Mouse (Mus musculus) right cerebral cortex, postnatal 25 days (tissue): ENCODE data around the gene Ispd.

Experiments
- DNase-seq: peaks from one replicate; pipeline ENCODE4 v3.0.0; 2022

Ispd gene

DNA sequence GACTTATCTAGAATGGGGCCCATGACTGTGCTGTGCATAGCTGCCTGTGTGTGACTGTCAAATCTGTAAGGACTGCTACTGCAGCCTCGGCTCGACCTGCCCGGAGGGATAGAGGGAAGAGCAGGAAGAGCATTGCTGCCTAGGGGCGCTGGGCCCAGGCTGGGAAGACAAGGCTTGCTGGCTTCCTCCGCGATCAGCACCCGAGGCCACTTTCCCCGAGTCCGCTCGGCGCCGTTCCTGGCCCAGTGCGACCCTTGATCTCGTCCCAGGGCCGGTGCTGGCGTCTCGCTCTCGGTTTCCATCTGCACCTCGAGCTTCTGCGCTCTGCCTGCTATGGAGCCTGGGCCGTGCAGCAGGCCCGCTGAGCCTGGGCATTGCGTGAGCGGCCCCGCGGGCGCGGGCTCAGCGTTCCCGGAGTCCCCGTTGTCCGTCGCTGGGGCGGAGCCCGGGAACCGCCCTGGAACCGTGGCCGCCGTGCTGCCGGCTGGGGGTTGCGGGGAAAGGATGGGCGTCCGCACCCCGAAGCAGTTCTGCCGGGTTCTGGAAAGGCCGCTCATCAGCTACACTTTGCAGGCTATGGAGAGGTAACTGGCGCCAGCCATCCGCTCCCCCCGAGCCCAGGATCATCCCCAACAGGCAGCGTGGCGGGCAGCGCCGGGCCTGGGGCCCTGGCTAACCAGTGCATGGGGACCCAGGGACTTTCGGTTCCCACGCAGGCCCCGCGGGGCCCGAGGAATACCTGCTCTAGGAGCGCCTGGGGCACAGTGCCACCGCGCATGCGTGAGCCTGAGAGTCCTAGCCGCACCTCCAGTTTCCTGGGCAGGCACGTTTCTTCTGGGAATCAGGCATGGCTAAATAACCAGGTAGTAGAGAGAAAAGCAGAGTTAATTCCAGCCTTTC, at the start of gene Ispd, which contains the start of gene D630036H23Rik:
Gene Ispd (plus strand): TSS at position 10 of the 900 bp plus-strand sequence.
Gene D630036H23Rik (minus strand): TSS at position 741 of the 900 bp plus-strand sequence.
- DNase-seq: peak; percentile 89

- no peak for DNase-seq
Observed at GRCm38 (mm10) chr12:36332676-36333075, 48.6 kb upstream of the Ispd start.

- DNase-seq: peak; percentile 19
Observed at GRCm38 (mm10) chr12:36333837-36334281, 47.4 kb upstream of the Ispd start.

- no peak for DNase-seq
Observed at GRCm38 (mm10) chr12:36344131-36344530, 37.1 kb upstream of the Ispd start.

DNA sequence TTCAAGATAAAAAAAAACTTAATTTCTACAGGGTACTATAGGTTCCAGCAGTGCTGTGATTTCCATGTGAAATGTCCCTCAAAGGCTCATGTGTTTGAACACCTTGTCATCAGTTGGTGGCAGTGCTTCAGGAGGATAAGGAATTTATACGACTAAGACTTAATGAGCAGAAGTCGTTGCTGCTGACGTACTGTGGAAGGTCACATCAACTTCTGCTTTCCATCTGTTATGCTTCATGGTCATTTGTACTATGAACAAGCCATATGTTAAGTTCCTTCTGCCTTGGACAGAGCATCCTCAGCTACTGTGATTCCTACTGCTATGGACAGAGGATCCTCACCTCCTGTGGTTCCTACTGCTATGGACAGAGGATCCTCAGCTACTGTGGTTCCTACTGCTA, 21.2 kb upstream of the Ispd start:
- no peak for DNase-seq

DNA sequence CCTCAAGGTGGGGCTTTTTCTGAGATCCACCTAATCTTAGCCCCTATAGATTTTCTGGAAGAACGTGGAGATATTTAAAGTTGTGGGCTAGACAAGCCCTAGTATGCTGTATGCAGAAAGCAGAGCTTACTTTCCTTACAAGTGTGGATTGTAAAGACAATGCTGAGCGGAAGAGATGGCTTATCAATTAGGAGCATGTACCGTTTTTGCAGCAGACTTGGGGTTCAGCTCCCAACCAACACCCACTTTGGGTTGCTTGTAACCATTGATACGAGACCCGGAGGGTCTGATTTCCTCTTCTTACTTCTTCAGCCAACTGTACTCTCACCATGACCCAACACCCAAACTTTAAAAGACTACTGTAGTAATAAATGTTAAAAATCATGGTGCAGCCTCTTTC, 20.6 kb upstream of the Ispd start:
- DNase-seq: no peak

DNA sequence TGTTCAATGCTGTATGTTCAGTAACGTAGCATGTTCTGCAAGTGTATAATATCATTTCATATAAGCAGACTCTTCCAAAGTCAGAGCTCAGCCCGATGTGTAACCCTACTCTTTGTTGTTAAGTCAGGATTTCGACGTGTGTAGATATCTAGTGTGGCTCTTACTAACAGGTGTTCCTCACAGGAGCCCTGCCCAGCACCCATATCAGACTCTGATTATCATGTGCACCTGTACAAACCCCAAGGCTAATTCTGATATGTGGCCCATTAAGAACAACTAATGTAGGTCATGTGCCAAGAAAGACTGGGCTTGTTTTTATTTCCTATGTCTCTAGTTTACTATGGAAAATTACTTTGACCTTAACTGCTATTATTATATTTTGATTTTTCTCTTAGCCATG, 17.2 kb upstream of the Ispd start:
- no peak for DNase-seq

- no peak for DNase-seq
Observed at GRCm38 (mm10) chr12:36373237-36373998, 7.8 kb upstream of the Ispd start.

DNA sequence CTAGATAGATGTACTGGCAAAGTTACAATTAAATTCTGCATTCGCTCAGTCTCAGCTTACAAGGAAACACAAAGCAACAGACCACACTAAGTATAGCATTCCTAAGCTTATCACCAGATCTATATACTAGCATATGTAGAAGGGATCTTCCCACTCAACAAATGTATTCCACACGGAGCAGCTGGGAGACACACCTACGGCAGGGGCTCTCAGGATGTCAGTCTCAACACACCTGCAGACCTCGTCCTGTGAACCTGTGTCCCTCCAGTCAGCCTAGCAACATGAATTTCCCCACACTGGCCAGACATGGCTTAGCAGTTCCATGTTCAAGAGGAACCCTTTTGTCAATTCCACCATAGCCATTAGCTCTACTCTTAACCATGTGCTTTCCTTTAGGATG, 4.9 kb upstream of the Ispd start:
- DNase-seq: peak; percentile 38

- DNase-seq: no peak
Observed at GRCm38 (mm10) chr12:36380254-36380653, 996 bp upstream of the Ispd start.

DNA sequence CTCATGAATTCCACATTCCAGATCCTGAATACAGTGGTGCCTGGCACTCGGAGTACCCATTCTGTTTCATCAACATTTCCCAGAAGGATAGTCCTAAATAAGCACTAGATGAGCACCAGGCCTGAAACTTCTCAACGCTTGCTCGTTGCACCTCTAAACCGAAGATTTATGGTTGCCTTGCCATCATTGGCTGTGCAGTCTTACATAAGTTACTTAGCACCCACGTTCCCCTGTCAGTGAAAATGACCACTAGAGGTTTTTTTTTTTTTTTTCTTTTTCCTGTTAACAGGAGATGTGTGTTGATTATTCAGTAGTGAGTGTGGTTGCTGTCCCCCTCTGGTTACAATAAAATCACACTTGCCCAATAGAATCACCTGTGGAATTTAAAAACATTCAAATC, 444 bp upstream of the Ispd start:
- no peak for DNase-seq

- DNase-seq: no peak
Observed at GRCm38 (mm10) chr12:36385386-36385785, 4.1 kb downstream of the Ispd start.

- DNase-seq: no peak
Observed at GRCm38 (mm10) chr12:36386991-36387390, 5.7 kb downstream of the Ispd start.

DNA sequence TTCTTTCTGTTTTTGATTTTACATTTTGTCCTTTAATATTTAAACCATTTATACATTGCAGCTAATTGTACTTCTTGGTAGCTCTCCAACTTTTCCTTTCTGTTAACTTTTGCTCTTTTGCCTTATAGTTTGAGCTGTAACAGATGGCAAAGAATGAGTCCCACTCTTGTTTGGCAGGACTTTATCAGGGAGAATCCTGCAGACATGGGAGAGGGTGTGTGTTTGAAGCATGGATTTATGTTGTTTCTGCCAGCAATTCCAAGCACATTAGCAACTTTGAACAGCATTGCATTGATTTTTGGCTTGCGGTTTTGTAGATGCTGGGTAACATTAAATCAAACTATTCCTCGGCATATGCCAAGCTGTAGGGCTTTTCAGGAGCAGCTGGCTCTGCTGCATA, 13.9 kb downstream of the Ispd start:
- no peak for DNase-seq

DNA sequence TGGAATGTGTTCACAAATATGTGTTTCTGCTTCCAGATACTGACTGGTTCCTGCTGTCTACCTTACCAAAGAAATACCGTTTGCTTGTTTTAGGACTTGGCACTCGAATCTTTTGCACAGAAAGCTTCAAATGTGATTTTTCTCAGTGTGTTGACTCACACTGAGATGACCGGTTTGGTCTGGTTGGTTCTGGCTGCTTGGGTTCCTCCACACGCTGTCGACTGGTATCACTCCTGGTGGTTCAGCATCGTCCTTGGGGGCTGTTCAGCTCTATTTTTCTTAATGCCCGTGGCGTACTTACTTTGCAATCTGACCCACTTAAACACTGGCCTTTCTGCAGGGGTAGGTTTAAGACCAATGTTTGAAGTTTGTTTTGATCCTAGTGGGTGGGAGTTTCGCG, 42.4 kb downstream of the Ispd start:
- no peak for DNase-seq

- no peak for DNase-seq
Observed at GRCm38 (mm10) chr12:36425258-36425657, 44.0 kb downstream of the Ispd start.

DNA sequence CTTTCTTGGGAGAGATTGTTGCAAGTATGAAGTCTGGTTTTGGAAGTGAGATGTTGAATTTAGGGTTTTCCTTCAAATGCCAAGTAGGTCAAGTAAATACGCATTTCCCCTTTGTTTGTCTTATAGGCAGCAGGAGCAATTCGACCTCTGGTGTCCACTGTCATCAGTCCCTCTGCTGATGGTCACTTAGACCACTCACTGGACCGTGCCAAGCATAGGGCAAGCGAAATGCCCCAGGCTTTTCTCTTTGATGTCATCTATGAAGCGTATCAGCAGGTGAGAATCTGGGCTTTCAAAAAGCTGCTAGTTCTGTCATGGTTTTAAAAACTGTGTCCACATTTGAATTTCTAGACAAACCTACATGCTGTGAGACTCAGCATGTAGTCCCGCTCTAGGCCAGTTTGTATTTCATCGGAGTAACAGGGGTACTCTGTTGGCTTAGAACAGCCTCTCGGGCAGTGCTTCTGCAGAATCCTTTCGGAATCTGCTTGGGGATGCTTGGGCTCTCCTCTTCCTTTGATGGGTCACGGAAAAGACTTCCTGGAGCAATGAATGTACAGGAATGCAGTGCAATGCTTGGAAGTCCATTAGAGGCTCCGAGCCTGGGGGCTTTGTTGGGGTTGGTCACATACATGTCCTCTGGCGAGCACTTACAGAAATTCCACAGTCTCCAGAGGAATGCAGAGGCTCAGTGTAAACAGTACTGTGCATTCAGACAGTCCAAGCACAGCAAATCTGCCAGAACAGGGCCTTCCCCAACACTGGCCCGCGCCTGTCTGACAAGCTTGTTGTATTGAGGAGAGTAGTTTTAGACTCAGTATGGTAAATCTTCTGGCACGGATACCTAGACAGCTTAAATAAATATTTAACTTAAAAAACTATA, 45.2 kb downstream of the Ispd start:
- no peak for DNase-seq

DNA sequence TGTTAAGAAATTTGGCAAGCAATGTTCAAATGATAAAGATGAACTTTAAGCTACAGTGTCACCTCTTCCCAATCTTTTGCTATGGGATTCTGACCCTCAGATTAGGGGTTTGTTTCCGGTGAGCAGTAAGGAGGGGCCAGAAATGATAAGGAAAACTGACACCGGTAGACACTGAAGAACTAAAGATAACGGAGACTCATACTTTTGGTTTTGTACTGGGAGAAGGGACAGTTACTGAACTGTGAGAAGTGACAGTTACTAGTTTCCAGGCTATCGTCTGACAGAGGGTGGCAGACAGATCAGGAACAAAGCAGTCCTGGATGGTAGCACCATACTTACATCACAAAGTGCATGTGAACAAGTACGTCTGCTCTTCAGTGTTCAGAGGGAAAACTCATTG, 55.7 kb downstream of the Ispd start:
- DNase-seq: no peak

DNA sequence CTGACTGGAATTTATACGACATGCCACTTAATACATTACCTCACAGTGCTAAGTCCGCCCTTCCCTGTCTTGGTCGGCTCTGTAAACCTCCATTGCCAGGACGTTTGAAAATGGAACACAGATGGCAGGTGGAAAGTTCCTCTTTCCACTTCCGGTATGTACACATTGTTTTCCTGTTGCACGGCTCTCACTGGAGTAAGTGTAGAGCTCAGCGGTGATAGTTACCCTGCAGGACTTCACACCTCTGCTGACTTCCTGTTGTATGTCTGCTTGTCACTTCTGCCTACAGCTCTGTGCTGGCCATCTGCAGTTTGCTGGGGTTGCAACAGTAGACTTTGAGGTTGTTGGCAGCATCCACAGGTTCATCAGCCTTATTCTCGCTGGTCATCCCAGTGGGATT, 58.1 kb downstream of the Ispd start:
- DNase-seq: no peak

- no peak for DNase-seq
Observed at GRCm38 (mm10) chr12:36456002-36456401, 74.8 kb downstream of the Ispd start.

DNA sequence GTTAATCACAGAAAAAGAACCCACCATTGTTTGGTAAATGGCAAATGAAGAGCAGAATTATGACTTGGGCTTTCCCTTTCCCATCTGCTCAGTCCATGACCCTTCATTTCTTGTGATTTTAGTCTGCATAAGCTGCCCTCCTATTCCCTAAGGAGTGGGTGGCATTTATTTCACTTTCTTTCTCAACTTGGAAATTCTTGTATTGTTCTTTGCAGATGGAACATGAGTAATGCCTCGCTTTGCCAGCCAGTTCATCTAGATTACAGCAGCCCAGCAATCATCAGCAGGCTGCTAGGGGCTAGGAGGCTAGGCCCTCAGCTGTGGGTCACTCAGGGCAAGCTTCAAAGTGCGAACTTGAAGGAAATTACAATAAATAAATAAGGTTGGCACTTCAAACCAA, 76.5 kb downstream of the Ispd start:
- DNase-seq: no peak

DNA sequence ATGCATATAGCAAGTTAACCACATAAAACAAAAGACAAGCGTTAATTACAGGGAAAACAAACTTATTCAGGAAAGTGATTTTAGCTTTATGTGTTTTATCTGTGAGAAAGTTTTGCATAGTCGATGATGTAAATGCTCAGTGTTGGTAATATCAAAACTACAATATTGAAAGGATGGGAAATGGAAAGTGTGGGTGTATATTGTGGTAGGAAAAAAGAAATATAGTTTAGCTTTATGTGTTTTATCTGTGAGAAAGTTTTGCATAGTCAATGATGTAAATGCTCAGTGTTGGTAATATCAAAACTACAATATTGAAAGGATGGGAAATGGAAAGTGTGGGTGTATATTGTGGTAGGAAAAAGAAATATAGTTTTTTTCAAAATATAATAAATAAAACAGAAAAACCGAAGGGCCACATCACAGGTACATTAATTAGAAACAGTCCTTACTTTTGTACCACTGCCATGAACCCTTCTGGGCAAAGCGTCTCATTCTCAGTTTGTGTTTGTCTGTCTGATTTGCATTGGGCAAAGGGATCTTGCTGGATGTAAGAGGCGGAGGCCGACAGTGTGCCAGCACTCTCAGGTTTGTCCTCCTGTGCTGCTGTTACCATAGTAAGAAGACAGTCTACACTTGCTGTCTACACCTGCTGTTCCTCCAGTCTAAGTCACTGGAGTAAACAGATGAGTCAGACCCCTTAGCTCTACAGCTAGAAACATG, 87.2 kb downstream of the Ispd start:
- no peak for DNase-seq
